Comparison of ENCODE assay signal across 8 mouse cellular contexts in the genomic region with DNA sequence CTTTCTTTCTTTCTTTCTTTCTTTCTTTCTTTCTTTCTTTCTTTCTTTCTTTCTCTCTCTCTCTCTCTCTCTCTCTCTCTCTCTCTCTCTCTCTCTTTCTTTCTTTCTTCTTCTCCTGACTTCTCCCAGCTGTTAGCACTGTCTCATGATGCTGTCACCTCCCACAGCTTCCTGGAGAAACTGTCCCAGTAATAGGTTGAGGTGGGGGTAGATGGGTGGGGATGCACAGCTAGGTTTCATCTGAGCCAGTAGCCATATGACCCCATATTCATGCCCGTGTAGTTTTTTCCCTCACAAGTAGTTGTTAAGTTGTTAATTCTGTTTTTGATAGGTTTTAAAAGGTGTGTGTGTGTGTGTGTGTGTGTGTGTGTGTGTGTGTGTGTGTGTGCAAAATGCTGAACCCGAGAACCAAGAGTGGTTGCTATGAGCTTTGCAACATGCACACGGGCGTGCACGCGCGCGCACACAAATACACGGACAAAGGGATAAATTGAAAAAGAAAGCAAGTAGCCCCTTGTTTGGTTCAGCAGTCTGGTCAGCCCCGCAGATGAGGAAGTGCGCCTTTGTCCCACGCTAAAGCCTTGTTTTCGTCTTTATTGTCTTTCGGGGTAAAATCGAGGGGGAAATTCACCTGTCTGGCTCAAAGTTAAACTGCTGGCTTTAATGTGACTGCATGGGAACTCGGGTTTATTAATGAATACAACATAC.
DNase-seq lines count a peak whose midpoint lies in the region; ATAC-seq and TF ChIP-seq lines count a peak whose summit lies in the region.

No protein-coding gene starts in this region.

- H3K9me3 ChIP-seq in liver, embryonic 16.5 days (replicated peaks; ENCODE audit: control insufficient read depth, low read length): no peaks in the 10 kb centered on the region

- peak overlapping the region; percentile 27 for H3K4me2 ChIP-seq in liver, embryonic 16.5 days (ENCODE audit: low read depth, low read length)

- no peak for TF ChIP-seq CTCF in small intestine, adult 2 months (IDR thresholded peaks at IDR 0.05; ENCODE audit: extremely low read depth, insufficient read length, insufficient replicate concordance, low read depth, low read length)

- peak; percentile 12 to 74 for DNase-seq in adrenal gland, adult (ENCODE audit: inconsistent age in 2 of 2, low spot score in 1 of 2)
- DNase-seq in adrenal gland, adult 8-10 months: no peak
- DNase-seq in ovary, postnatal 36 days (ENCODE audit: low spot score): peak; percentile 18
- no peak for DNase-seq in ovary, postnatal 14 days (ENCODE audit: low spot score)
- DNase-seq in heart, postnatal 4 days: peak; percentile 21
- no peak for DNase-seq in urinary bladder, adult 2 months (ENCODE audit: low spot score)

- H3K4me1 ChIP-seq in liver, embryonic 16.5 days (ENCODE audit: control insufficient read depth, low read depth, low read length): no peaks in the 10 kb centered on the region
- peaks cover 5% of the 10 kb centered on the region; the same call in 1 of the 2 replicates for H3K4me1 ChIP-seq in small intestine, adult 2 months (ENCODE audit: control insufficient read depth, insufficient read depth, insufficient read length, low read length)

- TF ChIP-seq POLR2A in small intestine, adult 2 months (IDR thresholded peaks at IDR 0.05; ENCODE audit: low read depth, low read length): no peak

- peak overlapping the region; percentile 43 for H3K4me3 ChIP-seq in liver, embryonic 16.5 days (ENCODE audit: low read depth, low read length)
- H3K4me3 ChIP-seq in small intestine, adult 2 months (ENCODE audit: low read depth, low read length): peak overlapping the region; percentile 37

- ATAC-seq in liver, embryonic 16.5 days (ENCODE audit: low read depth): no peak

- no peak overlapping the region for H3K9ac ChIP-seq in liver, embryonic 16.5 days (ENCODE audit: low read depth, low read length)

- no peak overlapping the region for H3K27ac ChIP-seq in liver, embryonic 16.5 days (ENCODE audit: low read length)
- no peak overlapping the region for H3K27ac ChIP-seq in small intestine, adult 2 months (ENCODE audit: insufficient read depth, low read depth, low read length)

- no peaks in the 10 kb centered on the region for H3K27me3 ChIP-seq in liver, embryonic 16.5 days (ENCODE audit: control insufficient read depth, insufficient read depth, low read depth, low read length)
- no peaks in the 10 kb centered on the region for H3K27me3 ChIP-seq in small intestine, adult 2 months (ENCODE audit: control insufficient read depth, insufficient read depth, low read length)

- 5% methylated on average over 16 of the region's 16 CpGs for WGBS in liver, embryonic 16.5 days (ENCODE audit: insufficient replicate concordance)
- 6% methylated on average over 16 of the region's 16 CpGs for WGBS in small intestine, adult 2 months

- no peaks in the 10 kb centered on the region for H3K36me3 ChIP-seq in liver, embryonic 16.5 days (ENCODE audit: control insufficient read depth, insufficient read depth)
- no peaks in the 10 kb centered on the region for H3K36me3 ChIP-seq in small intestine, adult 2 months (ENCODE audit: control insufficient read depth, insufficient read depth, low read length)

Comparison
In these comparisons a context has a peak if more than half of its experiments do, and no peak if none do; other contexts are left out.
1. DNase-seq: peak in adrenal gland, adult (2 of 2), ovary, postnatal 36 days (single experiment) and heart, postnatal 4 days (single experiment); none in adrenal gland, adult 8-10 months (single experiment), ovary, postnatal 14 days (single experiment) and urinary bladder, adult 2 months (single experiment).